Mouse (Mus musculus): Measurements from ENCODE around the gene Gm960. TPM values are rescaled to one million over a fixed set of nuclear protein-coding genes. Genes with fewer than 3 reads are reported as not detected.

The Gm960 gene
- total and polyA plus RNA-seq, 3 experiments: 0.93 TPM; not detected in 2

DNA sequence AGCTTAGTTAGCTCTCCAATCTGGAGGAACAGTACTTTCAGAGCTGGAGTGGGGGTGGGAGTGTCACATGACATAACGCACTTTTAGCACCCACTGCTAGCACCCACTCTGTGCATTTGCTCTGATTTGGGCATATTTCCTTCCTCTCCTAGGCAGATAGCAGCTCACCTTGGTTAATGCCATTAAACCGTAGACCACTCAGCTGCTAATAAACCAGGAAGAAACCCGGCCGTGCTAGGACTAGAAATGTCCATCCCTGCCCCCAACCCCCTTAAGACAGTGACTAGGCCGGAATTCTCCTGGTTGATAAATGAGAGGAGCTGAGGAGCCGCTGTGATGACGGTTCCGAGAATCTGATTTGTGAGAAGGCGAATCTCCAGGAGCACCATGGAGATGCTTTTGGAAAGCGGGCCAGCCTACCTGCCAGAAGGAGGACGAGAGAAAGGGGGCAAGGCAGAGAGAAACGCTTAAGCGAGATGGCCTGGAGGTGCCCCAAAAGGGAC is 12.7 kb upstream of the Gm960 start, which contains the start of gene Sptbn2:
TSS of gene Sptbn2 (plus strand) at position 70 of the 503 bp plus-strand sequence.
- peaks cover 12% of the 10 kb centered on the region for H3K9me3 ChIP-seq (replicated peaks)
- no peaks in the 10 kb centered on the region for H3K4me1 ChIP-seq (ENCODE audit: insufficient read depth, low read depth, low read length)
- TF ChIP-seq GATA1 (IDR thresholded peaks at IDR 0.05; ENCODE audit: borderline replicate concordance, low read length): no peak
- no peak for TF ChIP-seq TAL1 (conservative IDR thresholded peaks at IDR 0.05; ENCODE audit: low read depth, low read length)
- no peak for TF ChIP-seq GATA2 (IDR thresholded peaks at IDR 0.05; ENCODE audit: borderline replicate concordance, low read depth, low read length)
- TF ChIP-seq CTCF (IDR thresholded peaks at IDR 0.05; ENCODE audit: low read depth, low read length): no peak
- TF ChIP-seq POLR2AphosphoS5 (IDR thresholded peaks at IDR 0.05; ENCODE audit: insufficient replicate concordance, low read depth, low read length): no peak
- ATAC-seq (ENCODE audit: extremely low read depth, insufficient number of reproducible peaks, low FRiP score, poor library complexity, severe bottlenecking) (no peak), DNase-seq (ENCODE audit: low spot score) (no peak)
- peaks cover 18% of the 10 kb centered on the region for H3K27me3 ChIP-seq (ENCODE audit: insufficient read depth, low read length)
- no peak within 1 kb of the TSS for H3K4me3 ChIP-seq (ENCODE audit: low read depth, low read length)
- H3K36me3 ChIP-seq (replicated peaks): no peaks in the 10 kb centered on the region

DNA sequence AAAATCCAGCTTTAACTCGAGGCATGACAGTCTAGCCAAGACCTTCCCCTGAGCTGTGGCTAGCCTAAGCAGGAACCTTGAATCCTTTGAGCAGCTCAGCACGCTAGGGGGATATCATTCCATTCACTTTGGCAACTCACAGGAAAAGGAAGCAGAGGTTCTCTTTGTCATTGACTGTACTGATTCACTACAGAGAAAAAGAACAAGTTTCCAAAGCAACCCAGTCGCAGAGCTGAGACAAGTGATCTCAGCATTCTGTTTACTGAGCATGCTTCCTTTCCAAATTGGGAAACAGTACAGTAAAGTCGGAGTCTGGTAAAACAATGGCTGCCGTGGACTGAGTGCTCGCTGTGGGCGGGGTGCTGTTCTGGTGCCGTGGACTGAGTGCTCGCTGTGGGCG is 10.3 kb upstream of the Gm960 start:
- no peaks in the 10 kb centered on the region for H3K4me1 ChIP-seq (ENCODE audit: insufficient read depth, low read depth, low read length)
- no peak for ATAC-seq (ENCODE audit: extremely low read depth, insufficient number of reproducible peaks, low FRiP score, poor library complexity, severe bottlenecking)
- H3K4me3 ChIP-seq (ENCODE audit: low read depth, low read length): no peak overlapping the region
- TF ChIP-seq GATA1 (IDR thresholded peaks at IDR 0.05; ENCODE audit: borderline replicate concordance, low read length) (no peak), TAL1 (conservative IDR thresholded peaks at IDR 0.05; ENCODE audit: low read depth, low read length) (no peak), CTCF (IDR thresholded peaks at IDR 0.05; ENCODE audit: low read depth, low read length) (no peak), GATA2 (IDR thresholded peaks at IDR 0.05; ENCODE audit: borderline replicate concordance, low read depth, low read length) (no peak), POLR2AphosphoS5 (IDR thresholded peaks at IDR 0.05; ENCODE audit: insufficient replicate concordance, low read depth, low read length) (no peak)
- H3K27me3 ChIP-seq (ENCODE audit: insufficient read depth, low read length): peaks cover 12% of the 10 kb centered on the region
- no peak for DNase-seq (ENCODE audit: low spot score)
- H3K9me3 ChIP-seq (replicated peaks): peaks cover 12% of the 10 kb centered on the region
- H3K36me3 ChIP-seq (replicated peaks): no peaks in the 10 kb centered on the region

DNA sequence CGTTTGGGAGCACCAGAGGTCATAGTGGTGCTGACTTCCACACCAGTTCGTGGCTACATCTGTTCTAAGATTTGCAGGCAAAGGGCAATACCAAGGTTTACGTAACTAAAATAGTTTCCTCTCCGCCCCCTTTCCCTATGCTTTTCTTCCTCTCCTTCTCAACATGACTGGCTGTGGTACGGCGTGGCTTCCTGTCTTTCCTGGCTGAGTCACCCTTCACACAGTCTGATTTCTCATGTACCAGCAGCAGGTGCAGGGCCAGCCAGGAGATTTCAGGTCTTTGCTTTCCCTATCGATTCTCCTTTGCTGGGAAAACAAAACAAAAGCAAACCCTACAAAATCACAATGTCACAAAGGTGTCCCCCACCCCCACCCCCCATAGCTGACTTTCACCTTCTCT is 2.8 kb upstream of the Gm960 start:
- no peak for DNase-seq (ENCODE audit: low spot score)
- no peak for TF ChIP-seq TAL1 (conservative IDR thresholded peaks at IDR 0.05; ENCODE audit: low read depth, low read length)
- no peak for TF ChIP-seq GATA2 (IDR thresholded peaks at IDR 0.05; ENCODE audit: borderline replicate concordance, low read depth, low read length)
- no peak for TF ChIP-seq POLR2AphosphoS5 (IDR thresholded peaks at IDR 0.05; ENCODE audit: insufficient replicate concordance, low read depth, low read length)
- Histone ChIP-seq H3K9me3 (replicated peaks) (no peaks in the 10 kb centered on the region), H3K4me3 (ENCODE audit: low read depth, low read length) (no peak overlapping the region), H3K27me3 (ENCODE audit: insufficient read depth, low read length) (peaks cover 21% of the 10 kb centered on the region), H3K4me1 (ENCODE audit: insufficient read depth, low read depth, low read length) (no peaks in the 10 kb centered on the region), H3K36me3 (replicated peaks) (no peaks in the 10 kb centered on the region)
- ATAC-seq (ENCODE audit: extremely low read depth, insufficient number of reproducible peaks, low FRiP score, poor library complexity, severe bottlenecking): no peak

DNA sequence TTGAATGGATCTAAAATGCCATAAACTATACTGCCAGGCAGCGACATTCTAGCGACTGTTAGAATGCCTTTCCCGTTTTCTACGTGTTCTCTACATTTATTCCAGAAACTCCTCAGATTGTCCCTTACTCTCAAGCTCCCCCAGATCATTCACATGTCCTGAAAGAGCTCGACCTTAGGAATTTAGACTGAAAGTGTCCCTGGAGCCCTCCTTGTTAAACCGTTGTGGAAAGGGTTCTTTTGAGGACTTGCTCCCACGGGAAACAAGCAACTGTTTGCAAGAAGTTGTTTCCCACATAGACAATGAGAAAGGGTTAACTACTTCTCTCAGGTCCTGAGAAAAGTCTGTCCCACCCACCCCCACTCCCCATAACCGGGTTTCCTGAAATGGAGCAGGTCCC is 2.2 kb upstream of the Gm960 start:
- no peaks in the 10 kb centered on the region for H3K4me1 ChIP-seq (ENCODE audit: insufficient read depth, low read depth, low read length)
- no peak overlapping the region for H3K4me3 ChIP-seq (ENCODE audit: low read depth, low read length)
- H3K27me3 ChIP-seq (ENCODE audit: insufficient read depth, low read length): peaks cover 21% of the 10 kb centered on the region
- H3K9me3 ChIP-seq (replicated peaks): no peaks in the 10 kb centered on the region
- DNase-seq (ENCODE audit: low spot score) (no peak), ATAC-seq (ENCODE audit: extremely low read depth, insufficient number of reproducible peaks, low FRiP score, poor library complexity, severe bottlenecking) (no peak)
- TF ChIP-seq GATA1 (IDR thresholded peaks at IDR 0.05; ENCODE audit: borderline replicate concordance, low read length) (no peak), CTCF (IDR thresholded peaks at IDR 0.05; ENCODE audit: low read depth, low read length) (no peak), POLR2AphosphoS5 (IDR thresholded peaks at IDR 0.05; ENCODE audit: insufficient replicate concordance, low read depth, low read length) (no peak), GATA2 (IDR thresholded peaks at IDR 0.05; ENCODE audit: borderline replicate concordance, low read depth, low read length) (no peak), TAL1 (conservative IDR thresholded peaks at IDR 0.05; ENCODE audit: low read depth, low read length) (no peak)
- no peaks in the 10 kb centered on the region for H3K36me3 ChIP-seq (replicated peaks)

DNA sequence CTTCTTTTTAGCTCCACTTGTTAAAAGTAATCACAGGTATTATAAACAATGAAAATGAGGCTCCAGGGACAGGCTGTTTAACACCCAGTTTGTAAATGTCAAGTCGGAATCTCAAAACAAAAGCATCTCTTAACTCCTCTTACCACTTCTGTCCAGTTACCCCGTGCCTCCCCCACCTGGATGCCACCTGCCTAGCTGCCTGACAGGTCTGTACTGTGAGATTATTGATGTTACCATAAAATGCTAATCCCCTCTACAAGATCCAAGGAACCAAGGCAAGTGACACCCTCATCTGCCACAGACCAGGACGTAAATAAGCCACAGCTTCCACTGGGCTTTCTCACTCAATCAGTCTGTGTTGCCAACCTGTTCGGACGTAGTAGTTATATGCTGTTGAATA is 1.4 kb upstream of the Gm960 start:
- peaks cover 21% of the 10 kb centered on the region for H3K27me3 ChIP-seq (ENCODE audit: insufficient read depth, low read length)
- H3K4me3 ChIP-seq (ENCODE audit: low read depth, low read length): no peak overlapping the region
- no peak for TF ChIP-seq TAL1 (conservative IDR thresholded peaks at IDR 0.05; ENCODE audit: low read depth, low read length)
- no peak for TF ChIP-seq GATA1 (IDR thresholded peaks at IDR 0.05; ENCODE audit: borderline replicate concordance, low read length)
- TF ChIP-seq GATA2 (IDR thresholded peaks at IDR 0.05; ENCODE audit: borderline replicate concordance, low read depth, low read length): no peak
- TF ChIP-seq POLR2AphosphoS5 (IDR thresholded peaks at IDR 0.05; ENCODE audit: insufficient replicate concordance, low read depth, low read length): no peak
- no peak for TF ChIP-seq CTCF (IDR thresholded peaks at IDR 0.05; ENCODE audit: low read depth, low read length)
- H3K4me1 ChIP-seq (ENCODE audit: insufficient read depth, low read depth, low read length): no peaks in the 10 kb centered on the region
- DNase-seq (ENCODE audit: low spot score) (no peak), ATAC-seq (ENCODE audit: extremely low read depth, insufficient number of reproducible peaks, low FRiP score, poor library complexity, severe bottlenecking) (no peak)
- no peaks in the 10 kb centered on the region for H3K36me3 ChIP-seq (replicated peaks)
- no peaks in the 10 kb centered on the region for H3K9me3 ChIP-seq (replicated peaks)

DNA sequence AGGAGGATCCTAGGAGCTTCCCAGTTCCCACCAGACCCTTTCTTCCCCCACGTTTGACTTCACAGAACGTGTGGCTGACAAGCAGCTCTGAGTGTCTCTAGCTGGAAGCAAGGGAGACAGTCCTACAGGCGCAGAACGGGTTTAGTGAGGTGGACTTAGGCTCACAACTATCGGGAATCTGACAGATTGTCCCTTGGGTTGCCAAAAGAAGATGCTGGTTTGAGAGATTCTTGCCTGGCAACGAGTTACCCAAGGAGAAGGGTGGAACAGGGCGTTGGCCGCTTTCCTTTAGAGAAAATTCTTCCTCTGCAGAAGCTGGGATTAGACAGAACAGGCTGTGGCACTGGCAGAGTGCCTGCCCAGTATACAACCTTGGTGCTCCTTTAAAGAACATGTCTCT is 388 bp upstream of the Gm960 start:
- DNase-seq (ENCODE audit: low spot score): no peak
- H3K27me3 ChIP-seq (ENCODE audit: insufficient read depth, low read length): peaks cover 22% of the 10 kb centered on the region; the same call in 1 of the 2 replicates
- no peak for TF ChIP-seq CTCF (IDR thresholded peaks at IDR 0.05; ENCODE audit: low read depth, low read length)
- TF ChIP-seq POLR2AphosphoS5 (IDR thresholded peaks at IDR 0.05; ENCODE audit: insufficient replicate concordance, low read depth, low read length): no peak
- no peak for TF ChIP-seq TAL1 (conservative IDR thresholded peaks at IDR 0.05; ENCODE audit: low read depth, low read length)
- TF ChIP-seq GATA2 (IDR thresholded peaks at IDR 0.05; ENCODE audit: borderline replicate concordance, low read depth, low read length): no peak

More for the DNA sequence above, 388 bp upstream of the Gm960 start:
- H3K4me3 ChIP-seq (ENCODE audit: low read depth, low read length): no peak overlapping the region
- H3K4me1 ChIP-seq (ENCODE audit: insufficient read depth, low read depth, low read length): no peaks in the 10 kb centered on the region
- H3K9me3 ChIP-seq (replicated peaks): no peaks in the 10 kb centered on the region
- no peak for ATAC-seq (ENCODE audit: extremely low read depth, insufficient number of reproducible peaks, low FRiP score, poor library complexity, severe bottlenecking)
- no peaks in the 10 kb centered on the region for H3K36me3 ChIP-seq (replicated peaks)
